Mouse (Mus musculus) left cerebral cortex, adult 9 months (tissue): ENCODE results near the gene Guca2b.
"Not testable (repeated sequence)": the region's sequence is repeated elsewhere in the genome, so short reads cannot be mapped to it uniquely, and the experiment has no call there.

Source experiments
- DNase-seq, 2 experiments: peaks; one replicate each; pipeline ENCODE4 v3.0.0; 2022; ENCODE audit warnings: low spot score in 2 of 2

The Guca2b gene

DNA sequence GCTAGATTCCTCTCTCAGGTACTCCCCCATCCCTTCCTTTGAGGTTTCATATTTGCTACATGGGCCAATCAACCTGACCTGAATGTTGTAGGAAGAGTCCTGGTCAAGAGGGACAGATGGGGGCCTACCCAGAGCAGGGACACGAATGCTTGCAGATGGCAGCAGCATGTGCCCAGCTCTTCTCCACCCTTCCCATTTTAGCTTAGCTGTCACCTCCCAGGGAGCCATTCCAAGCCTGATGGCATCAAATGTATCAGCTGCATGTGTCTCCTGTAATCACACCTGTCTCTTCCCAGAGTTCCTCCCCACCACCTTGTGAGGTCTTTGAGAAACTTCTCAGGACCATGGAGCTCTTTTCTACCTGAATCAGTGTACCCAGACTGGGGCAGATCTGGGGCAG, 1.7 kb downstream of the Guca2b start:
- no peak for DNase-seq

DNA sequence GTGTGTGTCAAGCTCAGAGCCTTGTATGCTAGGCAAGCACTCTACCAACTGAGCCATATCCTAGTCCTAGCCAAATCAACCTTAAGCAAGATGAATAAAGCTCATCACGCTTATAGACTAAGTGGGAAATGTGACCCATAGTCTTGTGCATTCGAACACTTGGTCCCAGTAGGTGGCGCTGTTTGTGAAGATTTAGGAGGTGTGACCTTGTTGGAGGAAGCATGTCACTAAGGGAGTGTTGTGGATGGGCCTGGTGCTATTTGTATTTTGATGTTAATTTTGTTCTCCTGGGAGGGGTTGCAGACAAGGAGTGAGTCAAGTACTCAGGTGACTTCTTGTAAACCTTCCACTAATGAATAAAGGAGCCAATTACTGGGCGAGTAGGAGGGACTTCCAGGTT, 16.1 kb downstream of the Guca2b start:
- DNase-seq, result no peak

DNA sequence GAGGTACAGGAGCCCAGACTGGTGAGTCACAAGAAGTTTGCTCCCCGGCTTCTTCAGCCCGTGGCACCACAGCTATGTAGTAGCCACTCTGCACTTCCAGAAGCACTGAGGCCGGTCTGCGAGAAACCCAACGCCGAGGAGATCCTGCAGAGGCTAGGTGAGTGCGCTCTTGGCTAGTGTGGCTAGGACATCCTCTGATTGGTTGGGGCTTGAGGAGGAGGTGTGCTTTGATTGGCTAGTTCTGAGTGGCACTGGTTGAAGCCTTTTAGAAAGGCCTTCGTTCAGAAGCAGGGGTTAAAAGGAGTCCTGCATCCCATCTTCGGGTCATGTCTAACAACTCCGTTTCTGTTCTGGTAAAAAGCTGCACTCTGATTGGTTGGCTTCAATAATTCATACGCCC, 20.1 kb downstream of the Guca2b start:
- no peak for DNase-seq

DNA sequence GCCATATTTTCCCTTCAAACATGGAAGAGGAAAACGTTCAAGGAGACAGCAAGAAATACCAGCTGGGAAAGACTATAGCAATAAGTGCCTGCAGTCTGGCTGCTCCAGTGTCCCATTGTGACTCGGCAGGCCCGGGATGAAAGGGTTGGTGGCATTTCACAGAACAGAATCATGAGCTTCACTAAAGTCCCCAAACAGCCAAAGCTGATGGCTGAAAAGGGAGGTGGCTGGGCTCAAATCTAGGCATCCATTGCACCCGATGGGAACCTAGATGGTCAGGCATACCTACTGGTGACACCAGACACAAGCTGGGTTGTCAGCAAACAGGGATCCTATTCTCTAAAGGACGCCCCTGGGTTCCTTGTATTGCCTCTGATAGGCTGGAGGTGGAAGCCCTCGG, 20.8 kb downstream of the Guca2b start:
- no peak for DNase-seq

DNA sequence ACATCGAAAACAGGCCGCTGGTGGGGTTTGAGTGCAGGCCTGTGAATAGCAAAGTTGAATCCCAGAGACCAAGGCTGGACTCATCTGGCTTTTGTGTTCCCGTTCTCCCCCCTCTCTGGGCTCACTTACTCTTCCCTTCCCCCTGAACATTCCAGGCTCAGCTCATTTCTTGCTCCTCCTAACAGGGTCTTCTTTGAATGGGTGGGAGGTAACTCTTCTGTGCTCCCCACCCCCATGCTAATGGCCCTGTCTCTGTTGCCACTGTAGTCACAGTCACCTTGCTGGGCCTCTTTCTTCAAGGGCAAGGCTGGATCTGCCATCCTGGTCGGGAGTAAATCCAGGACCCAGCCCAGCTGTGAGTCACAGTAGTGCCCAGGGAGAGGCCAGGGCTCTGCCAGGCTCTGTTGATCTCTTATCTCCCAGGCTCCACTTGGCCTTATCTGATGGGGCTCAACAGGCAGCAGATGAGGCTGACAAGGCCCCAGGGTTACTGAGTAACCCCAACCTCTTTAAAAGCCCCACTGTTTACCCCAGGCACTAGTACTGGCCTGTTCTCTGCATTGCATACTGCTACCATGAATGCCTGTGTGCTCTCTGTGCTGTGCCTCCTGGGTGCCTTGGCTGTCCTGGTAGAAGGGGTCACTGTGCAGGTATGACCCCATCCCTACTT, 21.4 kb downstream of the Guca2b start, which contains the start of gene Guca2a:
Guca2a (plus strand) TSS at position 529 of the 670 bp plus-strand sequence.
- DNase-seq, result no peak

DNA sequence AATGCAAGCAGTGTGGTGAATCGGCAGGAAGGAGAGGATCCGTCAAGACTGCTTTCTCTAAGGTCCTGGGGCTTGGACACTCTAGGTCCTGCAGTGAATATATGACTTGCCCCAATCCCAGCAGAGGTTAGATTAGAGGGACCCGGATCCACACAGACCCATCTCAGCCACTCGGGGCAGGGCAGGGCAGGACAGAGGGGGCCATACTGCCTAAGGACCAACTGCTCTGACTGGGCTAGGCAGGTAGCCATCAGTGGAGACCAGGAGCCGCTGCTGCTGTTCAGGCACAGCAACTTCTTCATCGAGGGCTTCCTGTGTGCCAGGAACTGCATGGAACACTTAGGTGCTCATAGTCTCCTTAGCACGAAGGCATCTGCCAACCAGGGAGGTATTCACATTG, 22.0 kb downstream of the Guca2b start:
- no peak for DNase-seq

DNA sequence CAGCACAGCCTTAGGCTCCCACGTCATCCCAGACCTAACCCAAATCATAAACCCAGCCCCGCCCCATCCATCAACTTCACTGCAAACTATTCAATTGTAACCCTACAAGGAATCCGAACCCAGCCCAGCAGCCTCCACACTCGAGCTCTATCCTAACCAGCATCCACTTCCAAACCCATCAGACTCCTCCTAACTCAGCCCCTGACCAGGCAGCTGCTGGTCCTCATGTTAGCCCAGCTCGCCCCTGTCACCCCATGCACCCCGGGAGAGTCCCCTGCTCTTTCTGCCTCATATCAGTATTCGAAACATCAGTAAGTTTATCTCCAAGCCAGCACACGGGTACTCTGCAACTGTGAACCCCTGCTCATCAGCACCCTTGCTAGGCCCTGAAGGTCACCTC, 23.1 kb downstream of the Guca2b start:
- no peak for DNase-seq

DNA sequence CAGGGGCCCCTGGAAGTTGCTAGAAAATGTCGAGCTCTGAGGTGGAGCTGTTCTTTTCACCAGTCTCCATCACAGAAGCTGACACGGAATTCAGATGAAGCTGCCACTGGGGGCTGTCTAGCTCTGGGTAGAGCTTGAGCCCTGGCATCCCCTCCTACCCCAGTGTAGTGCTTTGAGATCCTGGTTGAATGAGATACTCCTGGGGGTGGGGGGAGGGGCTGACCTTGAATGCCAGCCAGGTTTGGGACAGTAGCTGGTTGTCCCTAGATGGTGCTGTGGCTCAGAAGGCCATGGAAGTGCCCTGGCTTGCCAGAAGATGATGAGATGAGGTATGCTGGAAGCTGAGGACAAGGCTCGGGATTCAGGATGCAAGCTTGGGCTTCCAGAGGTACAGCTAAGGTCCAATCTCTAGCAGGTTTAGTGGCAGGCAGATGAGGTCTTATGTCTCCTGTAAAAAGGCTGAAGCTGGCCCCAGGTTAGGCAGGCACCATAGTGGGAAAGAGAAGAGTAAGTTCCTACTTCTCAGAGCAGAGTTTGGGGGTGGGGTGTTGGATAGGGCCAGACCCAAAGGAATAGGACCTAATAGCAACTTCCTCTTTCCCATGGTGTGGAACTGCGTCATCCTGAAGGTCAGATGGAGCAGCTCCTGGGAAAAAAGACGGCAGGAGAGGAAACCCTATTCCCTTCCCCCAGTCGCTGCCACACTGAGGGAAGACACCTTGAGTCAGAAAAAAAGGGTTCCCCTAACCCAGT, 23.7 kb downstream of the Guca2b start:
- no peak for DNase-seq

DNA sequence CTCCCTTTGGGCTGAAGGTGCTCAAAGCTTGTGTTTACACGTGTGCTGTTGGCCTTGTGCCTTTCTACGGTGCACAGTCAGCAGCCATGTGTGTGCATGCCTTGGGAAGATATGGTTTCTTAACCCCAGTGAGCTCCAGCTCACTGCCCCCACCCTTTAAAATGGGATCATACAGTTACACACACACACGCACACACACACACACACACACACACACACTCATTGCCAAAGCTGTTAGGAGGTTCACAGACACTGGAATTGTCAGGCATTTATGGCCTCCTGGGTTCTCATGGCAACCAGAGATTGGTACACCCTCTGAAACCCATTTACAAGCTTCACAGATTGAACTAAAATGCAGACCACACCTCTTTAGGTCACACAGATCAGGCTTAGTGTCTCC, 24.8 kb downstream of the Guca2b start:
- no peak for DNase-seq

DNA sequence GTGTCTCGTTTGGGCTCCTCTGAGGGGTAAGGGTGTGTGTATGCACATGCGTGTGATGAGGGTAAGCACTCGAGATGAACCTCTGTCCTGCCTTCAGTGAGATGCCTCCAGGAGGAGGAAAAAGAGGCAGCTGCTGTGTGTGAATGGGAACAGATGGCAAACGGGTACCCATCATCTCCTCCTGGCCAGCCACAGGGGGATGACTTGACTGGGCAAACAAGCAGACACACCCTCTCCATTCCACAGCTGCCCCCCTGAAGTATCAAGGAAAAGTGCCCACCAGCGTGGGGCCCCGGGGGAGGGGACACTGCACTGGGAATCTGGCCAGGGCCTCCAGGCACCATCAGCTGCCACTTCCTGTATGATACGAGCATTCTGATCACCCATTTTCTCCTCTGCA, 25.4 kb downstream of the Guca2b start:
- no peak for DNase-seq

DNA sequence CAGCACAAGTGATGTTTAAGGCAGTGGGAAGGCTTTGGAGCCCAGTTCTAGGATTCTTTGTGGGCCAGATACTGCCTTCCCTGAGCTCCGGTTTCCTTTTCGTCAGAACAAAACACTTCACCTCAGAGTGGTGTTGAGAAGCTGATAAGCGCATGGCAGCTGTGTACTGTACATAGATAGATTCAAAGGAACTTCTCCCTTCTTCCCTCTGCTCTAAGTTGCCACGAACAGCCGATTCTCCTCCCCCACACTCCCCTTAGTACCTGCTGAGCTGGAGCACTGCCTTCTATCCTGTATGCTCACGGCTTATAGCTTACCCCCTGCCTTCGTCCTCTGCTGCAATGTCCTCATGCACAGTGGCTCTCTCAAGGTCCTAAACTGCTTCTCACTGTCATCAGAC, 26.0 kb downstream of the Guca2b start:
- DNase-seq, result no peak

DNA sequence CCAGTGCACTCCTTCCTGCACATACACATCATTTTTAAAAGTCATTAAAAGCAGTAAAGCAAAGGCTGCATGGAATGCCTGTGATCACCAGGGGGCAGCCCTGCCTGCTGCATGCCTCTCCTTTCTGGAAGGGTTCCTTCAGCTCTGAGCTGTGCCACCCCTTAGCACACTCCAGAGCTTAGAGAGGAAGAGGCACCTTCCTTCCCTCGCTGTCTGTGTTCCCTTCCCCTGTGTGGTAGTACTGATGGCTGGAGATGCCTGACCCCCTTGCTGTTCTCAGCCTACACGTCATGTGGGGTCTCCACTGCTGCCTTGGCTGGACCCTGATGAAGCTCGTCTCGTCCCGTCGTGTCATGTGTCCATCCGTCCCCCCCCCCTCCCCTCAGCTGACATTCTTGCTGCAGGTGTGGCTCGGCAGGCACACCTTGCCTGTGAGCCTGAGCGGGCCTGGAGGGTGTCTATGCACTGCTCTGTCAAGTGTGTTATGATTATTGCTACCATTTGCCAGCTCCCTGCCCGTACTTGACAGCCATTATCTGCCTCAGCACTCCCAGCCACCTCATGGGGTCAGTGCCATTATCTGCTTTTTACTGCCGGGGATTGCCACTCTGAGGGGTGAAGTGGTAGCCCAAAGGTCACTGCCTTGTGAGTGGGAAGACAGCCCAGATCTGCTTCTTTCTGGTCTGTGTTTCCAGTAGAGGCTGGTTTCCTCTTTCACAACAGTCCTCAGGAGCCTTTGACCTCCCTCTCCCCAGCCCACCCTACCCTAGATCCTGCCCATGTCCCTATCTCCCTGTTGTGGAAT, 27.4 kb downstream of the Guca2b start:
- DNase-seq, result peak in 1 of 2 experiments; percentile 53

DNA sequence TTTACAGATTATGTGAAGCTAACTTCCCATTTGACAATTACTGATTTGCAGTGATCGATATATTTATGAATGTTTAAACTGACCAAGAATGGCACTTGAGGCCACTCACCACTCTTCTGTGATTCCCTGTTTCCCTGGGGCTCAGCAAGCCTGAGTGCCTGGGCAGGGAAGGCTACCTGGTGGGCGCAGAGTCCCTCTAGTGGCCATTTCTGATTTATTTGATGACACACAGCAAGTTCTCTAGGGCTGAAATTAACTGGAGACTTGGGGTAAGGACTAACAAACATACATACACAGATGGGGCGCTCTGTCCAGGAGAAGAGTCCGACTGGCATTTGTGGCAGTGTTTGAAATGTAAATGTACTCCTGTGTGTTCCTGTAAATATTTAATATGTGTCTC, 30.4 kb downstream of the Guca2b start:
- DNase-seq, result not testable (repeated sequence)

DNA sequence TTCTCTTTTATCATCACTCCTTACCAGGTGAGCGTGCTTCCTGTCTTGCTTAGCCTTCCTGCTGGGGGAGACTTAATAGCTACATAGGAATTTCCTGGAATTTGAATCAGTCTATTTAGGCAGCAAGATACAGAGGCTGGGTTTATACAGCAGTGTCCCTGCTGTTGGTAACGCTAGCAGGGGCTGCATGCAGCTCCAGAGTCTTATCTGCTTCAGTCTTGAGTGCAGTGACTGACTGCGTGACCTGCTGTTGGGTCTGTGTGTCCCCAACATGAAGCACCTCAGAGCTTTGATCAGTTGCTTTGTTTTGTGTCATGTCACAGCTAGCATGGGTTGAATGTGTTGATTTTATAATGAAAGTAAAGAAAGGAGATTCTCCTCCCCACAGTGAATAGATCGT, 31.4 kb downstream of the Guca2b start:
- DNase-seq, result no peak

DNA sequence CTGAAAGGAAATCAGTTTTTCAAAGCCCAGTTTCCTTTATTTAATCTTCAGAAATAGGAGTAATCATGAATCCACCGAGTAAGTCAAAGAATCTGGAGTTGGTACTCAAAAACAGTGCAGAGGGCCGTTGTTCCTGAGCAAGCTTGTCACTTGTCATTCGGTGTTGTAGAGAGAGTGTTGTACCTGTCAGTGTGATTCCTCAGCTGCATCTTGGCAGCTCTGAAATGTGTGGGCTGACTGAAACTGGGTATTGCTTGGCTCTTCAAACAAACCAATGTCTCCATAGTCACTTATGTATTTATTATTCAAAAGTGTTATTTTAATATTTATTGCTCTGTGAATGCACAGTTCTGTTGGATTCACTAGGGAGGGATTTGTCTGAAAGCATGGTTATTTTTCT, 31.9 kb downstream of the Guca2b start:
- DNase-seq, result no peak

DNA sequence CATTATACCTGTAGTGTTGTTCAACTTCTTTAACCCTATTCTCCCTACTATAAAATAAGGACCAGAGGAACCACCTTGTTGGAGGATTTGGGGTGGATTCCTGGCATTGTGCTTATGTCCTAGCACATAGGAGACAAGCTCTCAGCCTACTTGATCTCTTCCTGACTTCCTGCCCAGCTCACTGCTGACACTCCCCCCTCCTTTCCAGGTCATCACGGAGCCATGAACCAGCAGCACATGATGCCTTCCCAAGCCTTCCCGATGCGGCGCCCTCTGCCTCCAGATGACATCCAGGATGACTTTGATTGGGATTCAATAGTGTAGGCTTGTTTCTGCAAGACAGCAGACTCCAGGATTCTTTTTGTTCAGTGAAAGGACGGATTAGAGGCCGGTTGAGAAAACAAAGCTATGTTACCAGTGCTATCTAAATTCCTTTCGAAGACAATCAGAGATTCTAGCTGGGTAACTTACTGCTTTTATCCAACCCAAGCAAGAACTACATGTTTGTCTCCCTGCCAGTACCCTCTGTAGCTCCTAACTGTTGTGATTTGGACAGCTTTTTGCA, 32.6 kb downstream of the Guca2b start:
- DNase-seq, result no peak

DNA sequence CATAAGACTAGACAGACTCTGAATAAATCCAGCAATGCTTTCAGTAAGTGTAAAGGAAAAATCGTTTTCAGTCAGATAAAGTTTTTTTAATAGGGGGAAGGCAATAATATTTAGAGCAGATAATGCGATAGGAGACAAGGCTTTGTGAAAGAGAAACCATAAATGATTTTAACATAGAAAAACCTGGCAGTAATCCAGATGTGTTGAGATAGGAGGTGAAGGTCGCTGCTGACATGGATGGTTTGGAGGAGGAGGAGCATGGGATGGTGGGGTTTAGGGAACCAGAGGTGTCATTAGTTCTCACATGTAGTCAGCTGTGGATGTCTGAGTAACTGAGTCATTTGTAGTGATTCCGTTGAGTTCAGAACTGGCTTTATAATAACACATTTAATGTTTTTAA, 44.0 kb downstream of the Guca2b start:
- no peak for DNase-seq

DNA sequence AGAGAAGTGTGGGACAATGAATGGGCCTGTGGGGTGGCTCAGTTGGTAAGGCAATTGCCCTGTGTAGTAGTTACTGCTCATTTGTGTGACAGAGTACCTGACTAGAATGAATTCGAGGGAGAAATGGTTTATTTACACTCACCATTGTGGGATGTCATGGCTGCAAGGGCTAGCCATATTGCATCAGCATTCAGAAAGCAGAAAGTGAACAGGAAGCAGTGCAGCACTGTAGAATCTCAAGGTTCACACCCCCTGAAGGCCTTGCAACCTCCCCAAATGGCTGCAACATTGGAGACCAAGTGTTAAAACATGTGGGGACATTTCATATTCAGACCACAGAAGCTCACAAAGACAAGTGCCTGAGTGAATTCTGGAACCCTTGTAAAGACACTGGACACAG, 44.7 kb downstream of the Guca2b start:
- DNase-seq, result no peak

DNA sequence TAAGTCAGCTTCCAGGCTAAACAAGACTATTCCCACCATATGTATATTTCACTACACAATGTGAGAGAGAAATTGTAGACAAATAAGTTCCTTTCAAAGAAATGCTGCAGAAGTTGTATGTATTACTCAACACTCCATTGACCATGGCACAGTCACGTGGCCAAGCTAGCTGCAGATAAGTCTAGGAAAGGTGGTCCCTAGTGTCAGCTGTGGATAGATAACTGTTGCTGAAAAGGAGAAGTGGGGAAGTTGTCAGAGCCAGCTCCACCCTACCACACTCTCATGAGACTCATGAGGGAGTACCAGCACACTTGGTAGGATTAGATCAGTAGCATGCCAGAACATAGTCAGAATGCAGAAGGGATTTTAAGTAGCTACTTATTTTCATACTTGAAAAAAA, 49.3 kb downstream of the Guca2b start:
- no peak for DNase-seq
